Mouse (Mus musculus) stomach, embryonic 16.5 days (tissue): Measurements from ENCODE around the gene Bag3. TPM values are rescaled to one million over a fixed set of nuclear protein-coding genes. Genes with fewer than 3 reads are reported as not detected.
A peak's percentile ranks its signal among the peaks of the same experiment; 100 is the strongest.

Experiments
- ATAC-seq: fragments of 200-750 bp; cut with Nextera tagmentation; 2 replicates; pipeline ENCODE4 v1.8.0; 2017; ENCODE audit warnings: moderate number of reproducible peaks, moderate TSS enrichment; ENCODE audit not compliant: insufficient read depth, low FRiP score
- H3K27ac ChIP-seq: fragments of 300-500 bp; sonication (generic); 2 replicates; pipeline ENCODE4 v1.5.1; 2014; ENCODE audit warnings: low read length
- H3K27me3 ChIP-seq: fragments of 300-500 bp; sonication (generic); 2 replicates; pipeline ENCODE4 v1.6.1; 2014; ENCODE audit warnings: low read length, control low read depth, mixed read lengths; ENCODE audit not compliant: control insufficient read depth, insufficient read depth
- H3K36me3 ChIP-seq: fragments of 300-500 bp; sonication (generic); 2 replicates; pipeline ENCODE4 v1.6.1; 2014; ENCODE audit warnings: low read length; ENCODE audit not compliant: control insufficient read depth, insufficient read depth
- H3K4me1 ChIP-seq: fragments of 300-500 bp; sonication (generic); 2 replicates; pipeline ENCODE4 v1.6.1; 2014; ENCODE audit warnings: low read length, control low read depth, mixed read lengths; ENCODE audit not compliant: control insufficient read depth, insufficient read depth
- H3K4me2 ChIP-seq: fragments of 300-500 bp; sonication (generic); 2 replicates; pipeline ENCODE4 v1.6.1; 2014; ENCODE audit warnings: low read depth, low read length, mixed read lengths
- H3K4me3 ChIP-seq: fragments of 300-500 bp; sonication (generic); replicated peaks from 2 replicates; pipeline ENCODE4 v1.5.1; 2014; ENCODE audit warnings: mild to moderate bottlenecking, low read length
- H3K9ac ChIP-seq: fragments of 300-500 bp; sonication (generic); 2 replicates; pipeline ENCODE4 v1.6.1; 2014; ENCODE audit warnings: low read length
- H3K9me3 ChIP-seq: fragments of 300-500 bp; sonication (generic); replicated peaks from 2 replicates; pipeline ENCODE4 v1.6.1; 2016; ENCODE audit warnings: low read length, control low read depth; ENCODE audit not compliant: control insufficient read depth
- WGBS: fragments of 180-500 bp; shearing (Covaris S2); extraction: QIAGEN DNeasy Blood & Tissue Kit; methylation state at CpG from one replicate; pipeline ENCODE4 v1.1.7; 2014; 5-methylcytosine and 5-hydroxymethylcytosine counted together
- polyA plus RNA-seq: library from polyadenylated mRNA; unstranded; fragments of >200 nt; fragmentation: Nextera tagmentation; extraction: Ambion mirVana; gene quantifications from 2 replicates; pipeline ENCODE4 v1.2.1, GENCODE M21; 2015

Gene Bag3
- polyA plus RNA-seq, 1 experiment from 2014 or later: 17.4 TPM

- H3K4me1 ChIP-seq: peaks cover 82% of the 10 kb centered on the region
- no peak overlapping the region for H3K4me3 ChIP-seq
- 25% methylated on average over 6 of the region's 6 CpGs for WGBS
- H3K36me3 ChIP-seq: no peaks in the 10 kb centered on the region
- 0 out of 2 replicates have a peak overlapping the region, but pooled peaks have one; percentile 2 for H3K4me2 ChIP-seq
- H3K27ac ChIP-seq: 0 out of 2 replicates have a peak overlapping the region, but pooled peaks have one; percentile 46
- H3K9ac ChIP-seq: no peak overlapping the region
- ATAC-seq: no peak
- no peaks in the 10 kb centered on the region for H3K9me3 ChIP-seq
- no peaks in the 10 kb centered on the region for H3K27me3 ChIP-seq
Observed at GRCm38 (mm10) chr7:128531929-128532328, 8.5 kb downstream of the Bag3 start.

DNA sequence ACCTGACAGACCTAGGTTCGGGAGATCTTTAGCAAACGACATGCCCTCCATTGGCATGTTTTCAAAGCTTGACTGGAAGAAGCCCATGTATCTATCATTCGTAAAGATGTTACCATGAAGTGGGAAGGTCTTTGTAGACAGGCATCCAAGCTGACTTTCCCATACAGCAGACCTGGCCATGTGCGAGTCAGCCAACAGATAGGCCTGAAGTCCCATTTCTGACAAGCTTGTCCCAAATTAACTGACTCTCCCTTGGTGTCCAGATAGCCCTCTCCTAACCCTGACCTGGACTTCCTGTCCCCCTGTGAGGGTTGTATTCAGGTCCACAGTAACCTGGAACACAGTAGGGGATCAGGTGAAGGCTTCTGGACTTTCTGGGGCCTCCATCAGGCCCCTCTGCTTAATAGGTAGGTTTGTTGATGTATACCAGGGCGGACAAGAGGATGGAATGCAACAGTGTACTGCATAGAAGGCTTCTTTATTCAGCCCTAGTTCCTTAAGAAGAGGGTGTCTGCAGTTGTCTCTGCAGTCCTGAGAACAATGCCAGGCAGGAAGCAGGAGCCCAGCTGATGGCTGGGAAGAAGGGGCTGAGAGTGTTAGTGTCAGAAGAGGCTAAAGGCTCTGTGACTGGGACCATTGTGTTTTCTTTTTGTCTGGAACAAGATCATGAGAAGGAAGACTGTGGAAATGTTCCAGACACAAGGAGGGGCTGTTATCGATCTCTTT is 9.2 kb downstream of the Bag3 start:
- no peak for ATAC-seq
- Histone ChIP-seq H3K9ac (no peak overlapping the region), H3K4me1 (peaks cover 86% of the 10 kb centered on the region), H3K4me3 (no peak overlapping the region), H3K27me3 (no peaks in the 10 kb centered on the region), H3K4me2 (no peak overlapping the region), H3K36me3 (no peaks in the 10 kb centered on the region), H3K9me3 (no peaks in the 10 kb centered on the region), H3K27ac (peak overlapping the region; percentile 75)
- WGBS: 63% methylated on average over 6 of the region's 6 CpGs

DNA sequence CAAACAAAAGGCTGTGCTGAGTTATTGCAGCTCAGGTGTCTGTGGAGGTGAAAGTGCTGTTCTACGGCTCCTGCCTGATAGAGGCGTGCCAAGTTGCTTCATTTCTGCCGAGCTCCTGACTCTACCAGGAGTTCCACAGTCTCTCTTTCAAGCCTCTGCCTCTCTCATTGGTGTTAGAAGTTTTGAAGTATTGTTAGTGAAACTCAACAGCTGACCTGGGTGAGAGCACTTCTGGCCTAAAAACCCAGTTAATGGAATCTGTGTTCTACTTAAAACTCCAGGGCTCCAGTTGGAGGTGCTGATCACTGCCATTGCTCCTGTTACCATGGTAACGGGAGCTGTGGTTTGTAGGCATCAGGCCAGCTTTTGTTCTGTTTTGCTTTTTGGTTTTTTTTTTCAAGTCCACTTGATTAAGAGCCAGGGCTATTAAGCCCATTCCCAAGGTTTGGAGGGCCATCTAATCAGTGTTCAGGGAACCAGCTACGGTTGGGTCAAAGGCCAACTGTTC is 11.6 kb downstream of the Bag3 start:
- Histone ChIP-seq H3K4me3 (no peak overlapping the region), H3K4me1 (peaks cover 79% of the 10 kb centered on the region), H3K4me2 (no peak overlapping the region), H3K9me3 (no peaks in the 10 kb centered on the region), H3K27ac (peak overlapping the region; percentile 66; the same call in 1 of the 2 replicates), H3K36me3 (no peaks in the 10 kb centered on the region), H3K27me3 (no peaks in the 10 kb centered on the region), H3K9ac (no peak overlapping the region)
- ATAC-seq: peak; percentile 44; the same call in 1 of the 2 replicates
- 37% methylated on average over 5 of the region's 5 CpGs for WGBS

DNA sequence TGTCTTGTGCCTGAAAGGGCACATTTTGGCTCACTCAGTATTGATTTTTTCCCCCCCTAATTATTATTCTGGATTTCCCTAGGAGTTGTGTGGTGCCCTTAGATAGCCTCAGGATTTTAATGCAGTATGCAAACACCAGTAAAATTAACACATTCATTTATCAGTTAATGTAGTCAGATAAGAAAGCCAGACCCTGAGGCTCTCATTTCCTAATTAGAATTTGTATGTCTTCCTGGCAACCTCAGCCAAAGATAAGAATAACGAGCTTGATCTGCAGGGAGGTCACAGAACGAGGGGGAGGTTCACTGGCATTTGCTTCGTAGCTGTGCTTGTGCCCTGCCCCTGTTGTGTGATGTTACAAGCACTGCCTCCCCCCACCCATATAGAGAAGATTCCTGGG is 12.7 kb downstream of the Bag3 start:
- H3K4me1 ChIP-seq: peaks cover 71% of the 10 kb centered on the region
- 24% methylated on average over 3 of the region's 3 CpGs for WGBS
- ATAC-seq: no peak
- no peak overlapping the region for H3K4me3 ChIP-seq
- H3K36me3 ChIP-seq: no peaks in the 10 kb centered on the region
- H3K27ac ChIP-seq: no peak overlapping the region; the same call in 1 of the 2 replicates
- H3K27me3 ChIP-seq: no peaks in the 10 kb centered on the region
- no peak overlapping the region for H3K9ac ChIP-seq
- no peak overlapping the region for H3K4me2 ChIP-seq
- no peaks in the 10 kb centered on the region for H3K9me3 ChIP-seq

- no peak overlapping the region for H3K4me2 ChIP-seq
- H3K27me3 ChIP-seq: no peaks in the 10 kb centered on the region
- no peak for ATAC-seq
- peaks cover 68% of the 10 kb centered on the region for H3K4me1 ChIP-seq
- H3K4me3 ChIP-seq: no peak overlapping the region
- H3K9me3 ChIP-seq: no peaks in the 10 kb centered on the region
- H3K27ac ChIP-seq: 0 out of 2 replicates have a peak overlapping the region, but pooled peaks have one; percentile 0
- WGBS: 61% methylated on average over 4 of the region's 4 CpGs
- H3K9ac ChIP-seq: no peak overlapping the region
- H3K36me3 ChIP-seq: no peaks in the 10 kb centered on the region
Observed at GRCm38 (mm10) chr7:128537676-128538075, 14.3 kb downstream of the Bag3 start.

- Histone ChIP-seq H3K4me1 (peaks cover 62% of the 10 kb centered on the region), H3K27me3 (no peaks in the 10 kb centered on the region), H3K9me3 (no peaks in the 10 kb centered on the region), H3K27ac (peak overlapping the region; percentile 21; the same call in 1 of the 2 replicates), H3K4me2 (no peak overlapping the region), H3K9ac (peak overlapping the region; percentile 34; the same call in 1 of the 2 replicates), H3K4me3 (no peak overlapping the region), H3K36me3 (no peaks in the 10 kb centered on the region)
- 53% methylated on average over 4 of the region's 4 CpGs for WGBS
- no peak for ATAC-seq
Observed at GRCm38 (mm10) chr7:128538196-128538595, 14.8 kb downstream of the Bag3 start.

GRCm38 (mm10) chr7:128538769-128539168 is 15.4 kb downstream of the Bag3 start:
- Histone ChIP-seq H3K36me3 (no peaks in the 10 kb centered on the region; the same call in 1 of the 2 replicates), H3K4me3 (no peak overlapping the region), H3K4me2 (no peak overlapping the region), H3K27me3 (no peaks in the 10 kb centered on the region), H3K4me1 (peaks cover 60% of the 10 kb centered on the region), H3K9ac (0 out of 2 replicates have a peak overlapping the region, but pooled peaks have one; percentile 34), H3K27ac (peak overlapping the region; percentile 21; the same call in 1 of the 2 replicates), H3K9me3 (no peaks in the 10 kb centered on the region)
- 76% methylated on average over 5 of the region's 5 CpGs for WGBS
- no peak for ATAC-seq

GRCm38 (mm10) chr7:128540111-128540510 is 16.7 kb downstream of the Bag3 start:
- no peaks in the 10 kb centered on the region; the same call in 1 of the 2 replicates for H3K36me3 ChIP-seq
- peaks cover 48% of the 10 kb centered on the region for H3K4me1 ChIP-seq
- no peak overlapping the region for H3K4me2 ChIP-seq
- H3K9ac ChIP-seq: no peak overlapping the region
- H3K27me3 ChIP-seq: no peaks in the 10 kb centered on the region
- no peak overlapping the region for H3K4me3 ChIP-seq
- no peaks in the 10 kb centered on the region for H3K9me3 ChIP-seq
- no peak overlapping the region for H3K27ac ChIP-seq
- 94% methylated on average over 13 of the region's 13 CpGs for WGBS
- no peak for ATAC-seq

- no peak for ATAC-seq
- Histone ChIP-seq H3K27me3 (no peaks in the 10 kb centered on the region), H3K9me3 (no peaks in the 10 kb centered on the region), H3K27ac (peak overlapping the region; percentile 50), H3K9ac (no peak overlapping the region), H3K4me2 (no peak overlapping the region), H3K36me3 (peaks cover 1% of the 10 kb centered on the region; the same call in 1 of the 2 replicates), H3K4me1 (peaks cover 42% of the 10 kb centered on the region), H3K4me3 (no peak overlapping the region)
- 83% methylated on average over 16 of the region's 16 CpGs for WGBS
Observed at GRCm38 (mm10) chr7:128540734-128541133, 17.3 kb downstream of the Bag3 start.
